Mouse (Mus musculus) spleen, postnatal 4 days (tissue): ENCODE results near the gene Irf2bpl.

Source experiments
- DNase-seq, 2 experiments: peaks; one replicate each; pipeline ENCODE4 v3.0.0; 2022; ENCODE audit warnings: low spot score in 2 of 2

The Irf2bpl gene

GRCm38 (mm10) chr12:86859924-86860790, 24.4 kb downstream of the Irf2bpl start:
- no peak for DNase-seq

GRCm38 (mm10) chr12:86858983-86859872, 25.4 kb downstream of the Irf2bpl start:
- no peak for DNase-seq

GRCm38 (mm10) chr12:86858498-86858897, 26.1 kb downstream of the Irf2bpl start:
- no peak for DNase-seq

- DNase-seq: no peak
Observed at GRCm38 (mm10) chr12:86857290-86857689, 27.3 kb downstream of the Irf2bpl start.

- no peak for DNase-seq
Observed at GRCm38 (mm10) chr12:86855670-86856069, 28.9 kb downstream of the Irf2bpl start.

- DNase-seq: no peak
Observed at GRCm38 (mm10) chr12:86853516-86853915, 31.1 kb downstream of the Irf2bpl start.

GRCm38 (mm10) chr12:86851313-86851712, 33.3 kb downstream of the Irf2bpl start:
- no peak for DNase-seq

GRCm38 (mm10) chr12:86850746-86851145, 33.9 kb downstream of the Irf2bpl start:
- DNase-seq: no peak

- no peak for DNase-seq
Observed at GRCm38 (mm10) chr12:86849945-86850626, 34.5 kb downstream of the Irf2bpl start.

- no peak for DNase-seq
Observed at GRCm38 (mm10) chr12:86842866-86843459, 41.6 kb downstream of the Irf2bpl start.

- DNase-seq: no peak
Observed at GRCm38 (mm10) chr12:86840526-86840925, 44.1 kb downstream of the Irf2bpl start.

- no peak for DNase-seq
Observed at GRCm38 (mm10) chr12:86838181-86838580, 46.4 kb downstream of the Irf2bpl start.

- DNase-seq: peak; percentile 79 to 86
Observed at GRCm38 (mm10) chr12:86836431-86837047, 48.1 kb downstream of the Irf2bpl start.

GRCm38 (mm10) chr12:86835899-86836298, 48.7 kb downstream of the Irf2bpl start:
- no peak for DNase-seq

GRCm38 (mm10) chr12:86834416-86834772, 50.2 kb downstream of the Irf2bpl start:
- DNase-seq: peak; percentile 47 to 71

GRCm38 (mm10) chr12:86833711-86834415, 50.7 kb downstream of the Irf2bpl start:
- DNase-seq: peak; percentile 72 to 83

GRCm38 (mm10) chr12:86832551-86833182, 51.9 kb downstream of the Irf2bpl start:
- DNase-seq: peak in 1 of 2 experiments; percentile 62

GRCm38 (mm10) chr12:86831591-86832550, 52.7 kb downstream of the Irf2bpl start:
- DNase-seq: peak; percentile 66 to 83
